Mouse (Mus musculus) embryonic fibroblast, embryonic 13.5 days (primary cell): ENCODE measurements around the gene Dyrk1a.

ENCODE experiments used
- CTCF ChIP-seq: IDR thresholded peaks from 2 replicates; pipeline ENCODE4 v1.5.1; 2011; ENCODE audit warnings: mild to moderate bottlenecking, control low read depth, low read length, moderate library complexity, borderline replicate concordance; ENCODE audit not compliant: insufficient read depth
- POLR2A ChIP-seq: IDR thresholded peaks from 2 replicates; pipeline ENCODE4 v1.6.1; 2011; ENCODE audit warnings: low read depth, mild to moderate bottlenecking, control low read depth, low read length, moderate library complexity

GRCm38 (mm10) chr16:94627736-94628135 is 57.9 kb downstream of the Dyrk1a start:
- no peak for TF ChIP-seq POLR2A
- TF ChIP-seq CTCF, result no peak
